Mouse (Mus musculus) lung, postnatal 25 days (tissue): Measurements from ENCODE around the gene Oprm1.
"Not testable (repeated sequence)": the region's sequence is repeated elsewhere in the genome, so short reads cannot be mapped to it uniquely, and the experiment has no call there.

Experiments used
- DNase-seq: peaks from one replicate; pipeline ENCODE4 v3.0.0; 2022; ENCODE audit warnings: low spot score

The Oprm1 gene

GRCm38 (mm10) chr10:6758206-6758605 lies at the start of gene Oprm1:
Gene Oprm1, plus strand, starts transcription at chr10:6758506.
- no peak for DNase-seq

- peak; percentile 4 for DNase-seq
These were observed 40.9 kb upstream of the Oprm1 start for GRCm38 (mm10) chr10:6717181-6717948.

- no peak for DNase-seq
These were observed 34.5 kb upstream of the Oprm1 start for GRCm38 (mm10) chr10:6723765-6724164.

- no peak for DNase-seq
These were observed 29.8 kb upstream of the Oprm1 start for GRCm38 (mm10) chr10:6728469-6728868.

- DNase-seq: no peak
These were observed 4.9 kb upstream of the Oprm1 start for GRCm38 (mm10) chr10:6753375-6753774.

GRCm38 (mm10) chr10:6761287-6761811 lies 3.0 kb downstream of the Oprm1 start, which contains the start of gene Gm10945:
Gene Gm10945, minus strand, starts transcription at chr10:6761761.
- peak; percentile 20 for DNase-seq

- DNase-seq: no peak
These were observed 30.4 kb downstream of the Oprm1 start for GRCm38 (mm10) chr10:6788517-6789237.

- no peak for DNase-seq
These were observed 31.9 kb downstream of the Oprm1 start for GRCm38 (mm10) chr10:6790226-6790625.

GRCm38 (mm10) chr10:6820626-6821025 lies 62.3 kb downstream of the Oprm1 start:
- no peak for DNase-seq

- DNase-seq: no peak
These were observed 83.9 kb downstream of the Oprm1 start for GRCm38 (mm10) chr10:6842225-6842624.

GRCm38 (mm10) chr10:6846283-6846682 lies 88.0 kb downstream of the Oprm1 start:
- no peak for DNase-seq

- no peak for DNase-seq
These were observed 90.0 kb downstream of the Oprm1 start for GRCm38 (mm10) chr10:6848162-6848754.

- DNase-seq: no peak
These were observed 90.5 kb downstream of the Oprm1 start for GRCm38 (mm10) chr10:6848834-6849233.

GRCm38 (mm10) chr10:6855812-6856211 lies 97.5 kb downstream of the Oprm1 start:
- DNase-seq: no peak

- DNase-seq: no peak
These were observed 113.2 kb downstream of the Oprm1 start for GRCm38 (mm10) chr10:6871418-6872072.

GRCm38 (mm10) chr10:6873917-6874316 lies 115.6 kb downstream of the Oprm1 start:
- DNase-seq: no peak

- no peak for DNase-seq
These were observed 120.1 kb downstream of the Oprm1 start for GRCm38 (mm10) chr10:6878276-6878881.

- DNase-seq: not testable (repeated sequence)
These were observed 123.7 kb downstream of the Oprm1 start for GRCm38 (mm10) chr10:6882041-6882440.

- peak; percentile 17 for DNase-seq
These were observed 127.2 kb downstream of the Oprm1 start for GRCm38 (mm10) chr10:6885460-6885859.

- DNase-seq: no peak
These were observed 131.4 kb downstream of the Oprm1 start for GRCm38 (mm10) chr10:6889640-6890245.

- no peak for DNase-seq
These were observed 132.2 kb downstream of the Oprm1 start for GRCm38 (mm10) chr10:6890348-6891009.
